Mouse (Mus musculus) cerebral cortex, adult 2 months (tissue): ENCODE data around the gene Vmn1r219.

Experiments used
- whole genome bisulfite sequencing: fragments of 180-500 bp; shearing (Covaris S2); methylation state at CpG from one replicate; pipeline ENCODE4 v1.1.7; 2018; 5-methylcytosine and 5-hydroxymethylcytosine counted together

Gene Vmn1r219

DNA sequence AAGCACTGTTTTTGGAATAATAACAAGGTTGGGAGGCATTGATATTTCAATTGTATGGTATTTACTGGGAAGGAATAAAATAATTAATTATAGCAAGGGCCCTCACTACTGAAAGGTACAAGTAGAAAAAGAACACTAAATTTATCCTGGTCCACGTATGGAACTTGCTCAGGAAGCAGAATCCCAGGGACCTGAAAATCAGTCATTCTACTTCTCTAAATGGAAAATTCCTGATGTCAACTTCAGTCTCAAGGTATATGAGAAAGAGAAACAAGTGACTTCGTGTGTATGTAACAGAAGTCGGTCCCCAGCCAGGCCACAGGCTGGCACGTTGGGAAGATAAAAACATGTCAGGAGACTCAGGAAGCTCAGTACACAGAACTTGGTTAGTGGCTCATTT lies at the start of gene Vmn1r219:
TSS of gene Vmn1r219 (plus strand) at position 301 of the 400 bp plus-strand sequence.
- 84% methylated on average over 4 of the region's 4 CpGs for WGBS

DNA sequence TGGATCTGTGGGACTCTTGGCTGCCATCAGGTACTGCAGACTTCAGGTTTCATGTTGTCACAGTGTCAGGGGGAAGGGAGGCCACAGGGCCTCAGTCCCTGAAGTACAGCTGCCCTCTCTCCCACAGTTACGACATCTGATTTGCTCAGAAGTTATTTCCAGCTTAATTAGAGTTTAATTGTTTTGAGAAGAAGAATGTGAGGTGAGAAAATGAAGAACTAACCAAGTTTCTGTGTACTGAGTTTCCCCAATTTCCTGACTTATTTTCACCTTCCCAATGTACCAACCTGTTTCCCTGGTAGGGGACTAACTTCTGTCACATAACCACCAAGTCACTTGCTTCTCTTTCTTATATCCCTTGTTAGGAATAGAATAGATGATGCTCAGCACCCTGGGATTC lies 41.0 kb upstream of the Vmn1r219 start, which contains the start of gene Vmn1r217:
TSS of gene Vmn1r217 (minus strand) at position 101 of the 400 bp plus-strand sequence.
- WGBS: 77% methylated on average over 1 of the region's 1 CpGs

DNA sequence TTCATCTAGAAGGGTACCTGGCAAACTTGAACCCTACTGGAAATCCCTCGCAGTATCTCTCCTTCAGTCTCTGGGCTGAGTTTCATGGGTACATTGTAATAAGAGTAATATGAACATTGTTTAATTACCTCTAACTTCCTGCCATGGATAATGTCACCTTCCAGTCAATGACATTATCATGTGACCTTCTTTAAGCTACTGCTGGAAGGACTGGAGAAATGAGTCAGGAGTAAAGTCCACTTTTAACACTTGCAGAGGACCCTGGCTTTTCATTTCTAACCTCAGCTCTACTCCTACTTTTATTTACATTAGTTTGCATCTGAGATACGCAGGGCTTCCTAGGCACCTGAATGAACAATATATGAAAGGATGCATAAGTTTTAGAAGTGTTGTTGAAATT lies 38.5 kb upstream of the Vmn1r219 start:
- WGBS: 83% methylated on average over 2 of the region's 2 CpGs

DNA sequence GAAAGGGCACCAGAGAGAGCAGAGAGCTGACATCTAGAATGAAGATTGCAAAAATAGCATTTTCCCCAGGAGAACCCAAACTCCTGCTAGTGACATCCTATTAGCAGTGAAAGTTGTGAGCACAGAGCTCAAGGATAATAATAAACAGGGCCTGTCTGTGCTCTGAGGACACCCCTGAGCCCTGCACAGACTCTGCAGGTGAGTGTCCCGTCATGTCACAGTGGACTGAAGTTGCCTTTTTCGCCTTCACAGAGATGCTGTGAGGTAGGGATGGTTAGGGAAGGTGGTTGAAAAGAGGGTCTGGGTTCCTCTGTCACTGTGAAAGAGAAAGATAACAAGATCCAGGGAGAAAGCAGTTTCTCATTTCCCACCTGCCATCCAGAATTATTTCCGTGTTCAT lies 26.0 kb upstream of the Vmn1r219 start, which contains the start of gene Vmn1r218:
TSS of gene Vmn1r218 (plus strand) at position 57 of the 400 bp plus-strand sequence.
- 79% methylated on average over 3 of the region's 3 CpGs for WGBS

DNA sequence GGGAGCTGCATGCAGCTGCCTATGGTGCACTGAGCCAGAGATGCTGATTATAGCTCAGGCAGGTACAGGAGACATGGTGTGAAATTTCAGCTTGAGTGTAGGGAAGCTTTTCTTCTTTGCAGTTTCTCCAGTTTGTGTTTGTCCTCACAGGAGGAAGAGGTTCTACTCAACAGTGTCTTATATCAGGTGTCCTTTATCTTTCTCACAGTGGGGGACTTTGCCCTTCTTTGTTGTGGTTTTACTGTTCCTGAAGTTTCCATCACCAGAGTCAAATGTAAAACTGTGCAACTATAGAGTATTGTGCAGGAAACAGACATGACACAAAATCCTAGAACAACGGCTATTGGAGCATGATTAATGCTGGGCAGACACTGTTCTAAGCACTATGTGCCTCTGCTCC lies 25.6 kb upstream of the Vmn1r219 start:
- 70% methylated on average over 1 of the region's 1 CpGs for WGBS

DNA sequence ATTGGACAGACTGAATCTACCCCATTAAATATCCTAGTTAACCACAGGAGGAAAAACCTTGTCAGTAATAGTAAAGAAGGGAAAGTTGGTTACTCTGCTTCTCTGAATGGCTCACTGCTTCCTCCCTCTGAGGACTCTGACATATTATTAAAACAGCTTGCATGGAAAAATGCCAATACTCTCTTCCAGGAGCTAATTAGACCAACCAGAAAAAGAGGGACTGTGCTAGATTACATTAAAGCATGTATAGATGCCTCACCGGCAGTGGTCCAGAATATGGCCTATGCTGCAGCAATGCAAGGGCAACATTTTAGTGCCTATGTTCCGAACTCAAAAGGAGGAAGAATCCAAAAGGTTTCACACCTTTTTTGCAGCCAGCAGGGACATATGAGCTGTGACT lies 20.2 kb upstream of the Vmn1r219 start:
- 48% methylated on average over 2 of the region's 2 CpGs for WGBS

DNA sequence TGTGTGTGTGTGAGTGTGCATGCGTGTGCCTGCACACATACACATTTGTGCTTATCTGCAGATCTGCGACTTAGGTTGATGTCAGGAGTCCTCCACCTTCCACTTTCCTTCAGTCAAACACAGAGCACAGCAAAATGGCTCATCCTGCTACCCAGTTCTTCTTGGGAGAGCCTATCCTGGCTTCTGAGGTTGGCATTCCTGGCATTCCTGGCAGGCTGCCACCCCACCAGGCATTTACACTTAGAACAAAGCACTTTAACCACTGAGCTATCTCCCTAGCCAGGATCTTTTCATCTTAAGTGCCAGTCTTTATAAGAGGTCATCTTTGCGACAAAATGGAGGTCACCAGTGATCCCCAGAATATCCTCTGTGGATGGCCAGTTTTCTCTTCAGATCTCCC lies 1.3 kb upstream of the Vmn1r219 start:
- WGBS: 70% methylated on average over 3 of the region's 3 CpGs

DNA sequence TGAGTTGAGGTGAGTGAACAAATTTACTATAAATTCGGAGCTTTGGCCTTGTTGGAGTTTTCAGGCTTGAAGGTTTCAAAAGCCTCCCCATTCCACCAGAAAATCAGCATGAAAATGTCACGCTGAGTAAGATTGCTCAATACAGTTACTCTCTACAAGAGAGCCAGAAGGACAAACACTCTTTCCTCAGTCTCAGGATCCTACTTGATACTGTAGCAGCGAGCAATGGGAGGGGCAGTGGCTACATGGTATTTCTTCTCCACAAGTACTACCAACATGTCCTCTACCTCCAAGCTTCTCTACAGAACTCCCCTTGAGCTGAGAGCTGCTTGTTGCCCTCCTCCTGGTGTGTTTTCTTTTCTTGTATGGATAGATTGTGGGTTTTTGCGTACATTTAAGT lies 7.4 kb downstream of the Vmn1r219 start:
- whole genome bisulfite sequencing: 81% methylated on average over 4 of the region's 4 CpGs

DNA sequence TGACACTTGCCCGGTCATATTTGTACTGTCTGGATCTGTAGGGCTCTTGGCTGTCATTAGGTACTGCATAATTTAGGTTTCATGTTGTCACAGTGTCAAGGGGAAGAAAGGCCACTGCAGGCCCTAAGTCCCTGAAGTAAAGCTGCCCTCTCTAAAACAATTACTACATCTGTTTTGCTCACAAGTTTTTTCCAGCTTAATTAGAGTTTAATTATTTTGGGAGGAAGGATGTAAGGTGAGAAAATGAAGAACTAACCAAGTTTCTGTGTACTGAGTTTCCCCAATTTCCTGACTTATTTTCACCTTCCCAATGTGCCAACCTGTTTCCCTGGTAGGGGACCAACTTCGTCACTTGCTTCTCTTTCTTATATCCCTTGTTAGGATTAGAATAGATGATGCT lies 28.8 kb downstream of the Vmn1r219 start, which contains the start of gene Vmn1r220:
TSS of gene Vmn1r220 (minus strand) at position 101 of the 400 bp plus-strand sequence.
- WGBS: 85% methylated on average over 2 of the region's 2 CpGs

DNA sequence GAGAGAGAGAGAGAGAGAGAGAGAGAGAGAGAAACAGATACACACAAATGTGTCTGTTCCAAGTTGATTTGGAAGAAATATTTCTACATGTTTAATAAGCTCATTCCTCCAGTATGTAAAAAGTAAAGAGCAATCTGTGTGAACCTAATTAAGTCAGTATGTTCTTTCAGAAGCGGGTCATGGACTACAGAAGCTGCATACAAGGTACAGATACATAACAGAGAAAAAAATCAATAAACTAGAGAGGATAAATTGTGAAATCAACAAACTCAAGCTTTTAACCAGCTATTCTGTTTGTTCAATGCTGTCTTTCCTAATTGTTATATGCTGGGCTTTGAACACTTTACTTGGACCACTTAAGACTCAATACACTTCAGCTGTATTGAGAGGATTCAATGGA lies 44.8 kb downstream of the Vmn1r219 start:
- 71% methylated on average over 1 of the region's 1 CpGs for WGBS

DNA sequence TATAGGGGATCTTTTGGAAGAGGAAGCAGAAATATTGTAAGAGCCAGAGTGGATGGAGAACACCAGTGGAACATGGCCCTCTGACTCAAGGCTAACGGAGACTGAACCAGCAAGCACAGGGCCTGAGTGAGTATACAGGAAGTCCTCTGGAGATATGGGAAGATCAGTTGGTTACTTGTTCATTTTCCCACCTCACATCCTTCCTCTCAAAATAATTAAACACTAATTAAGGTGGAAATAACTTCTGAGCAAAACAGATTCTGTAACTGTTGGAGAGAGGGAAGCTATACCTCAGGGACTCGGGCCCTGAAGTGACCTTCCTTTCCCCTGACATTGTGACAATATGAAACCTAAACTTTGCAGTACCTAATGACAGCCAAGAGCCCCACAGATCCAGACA lies 54.7 kb downstream of the Vmn1r219 start, which contains the start of gene Vmn1r221:
TSS of gene Vmn1r221 (plus strand) at position 301 of the 400 bp plus-strand sequence.
- WGBS: 84% methylated on average over 2 of the region's 2 CpGs
